Mouse (Mus musculus) embryo, embryonic 11 days (tissue): ENCODE measurements around the gene Sumf1.

Experiments used
- DNase-seq: peaks from one replicate; pipeline ENCODE4 v3.0.0-alpha.2; 2015

Sumf1 gene

GRCm38 (mm10) chr6:108184847-108185684, at the start of gene Sumf1:
Sumf1 (minus strand) TSS chr6:108185582.
- peak; percentile 97 for DNase-seq

GRCm38 (mm10) chr6:108234536-108234935, 49.2 kb upstream of the Sumf1 start:
- no peak for DNase-seq

- DNase-seq = no peak
These were observed 47.7 kb upstream of the Sumf1 start for GRCm38 (mm10) chr6:108233070-108233469.

DNA sequence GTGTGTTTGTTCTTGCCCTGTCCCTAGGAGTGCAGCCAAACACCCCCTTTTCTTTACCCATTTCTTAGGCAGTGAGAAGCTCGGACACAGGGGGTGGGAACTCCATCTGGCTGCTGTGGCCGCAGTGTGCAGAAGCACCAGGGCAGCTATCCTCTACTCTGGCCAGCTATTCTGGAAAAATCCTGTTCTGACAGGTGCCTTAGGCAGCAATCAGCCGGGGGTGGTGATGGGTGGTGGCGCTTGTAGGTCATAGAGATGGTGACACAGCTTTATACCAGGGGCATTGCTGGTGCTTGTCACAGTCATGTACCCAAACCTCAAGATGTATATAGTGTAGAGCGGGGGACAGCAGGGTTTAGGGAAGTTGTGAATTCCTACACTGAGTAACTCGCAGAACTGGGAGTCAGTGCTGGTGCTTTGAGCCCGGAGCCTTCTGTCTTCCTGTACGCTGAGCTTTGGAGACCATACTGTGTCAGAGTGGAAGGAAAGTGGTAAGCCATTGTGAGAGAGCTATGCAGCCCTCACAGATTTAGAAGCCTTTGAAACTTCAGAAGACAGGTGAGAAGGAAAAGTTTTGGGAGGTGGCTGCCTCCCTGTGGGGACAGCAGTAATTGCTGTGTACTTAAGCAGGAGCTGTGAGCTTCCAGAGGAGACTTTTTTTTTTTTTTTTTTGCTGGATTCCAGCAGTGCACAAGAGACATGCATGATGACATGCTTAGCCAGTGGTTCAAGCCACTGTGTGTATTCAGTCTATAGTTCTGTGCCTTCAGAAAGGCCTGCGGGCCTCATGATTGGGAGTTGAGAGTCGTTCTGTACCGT, 46.7 kb upstream of the Sumf1 start:
- DNase-seq = no peak

DNA sequence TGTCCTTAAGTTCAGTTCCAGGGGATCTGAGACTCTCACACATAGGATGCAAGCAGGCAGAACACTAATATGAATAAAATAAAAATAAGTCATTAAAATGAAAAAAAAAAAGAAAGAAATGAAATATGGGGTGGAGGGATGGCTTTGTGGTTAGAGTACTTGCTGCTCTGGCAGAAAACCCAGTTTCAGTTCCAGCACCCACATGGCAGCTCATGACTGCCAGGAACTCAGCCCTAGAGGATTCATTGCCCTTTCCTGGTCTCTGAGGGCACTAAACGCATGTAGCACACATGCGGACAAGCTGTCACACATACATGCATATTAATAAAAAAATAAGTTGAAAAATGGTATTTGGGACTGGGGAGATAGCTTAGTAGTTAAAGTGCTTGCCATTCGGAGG, 45.2 kb upstream of the Sumf1 start:
- DNase-seq = no peak

DNA sequence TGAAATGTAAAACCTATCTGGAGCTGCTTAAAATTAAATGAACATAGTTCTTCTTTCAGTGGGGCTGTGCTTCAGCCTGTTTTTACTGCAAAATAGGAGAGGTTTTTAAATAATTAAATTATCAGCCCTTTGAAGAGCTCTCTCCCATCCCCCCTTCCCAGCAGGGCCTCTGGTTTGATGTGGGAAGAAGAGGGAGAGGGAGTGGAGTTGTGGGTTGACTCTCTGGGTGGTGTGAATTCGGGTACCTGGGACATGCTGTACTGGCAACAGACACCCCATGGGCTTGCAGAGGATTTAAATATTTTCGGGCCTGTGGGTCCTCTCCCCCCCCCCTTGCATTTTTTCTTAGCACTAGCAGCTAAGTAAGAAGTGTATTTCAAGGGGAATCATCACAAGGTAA, 43.2 kb upstream of the Sumf1 start:
- no peak for DNase-seq

DNA sequence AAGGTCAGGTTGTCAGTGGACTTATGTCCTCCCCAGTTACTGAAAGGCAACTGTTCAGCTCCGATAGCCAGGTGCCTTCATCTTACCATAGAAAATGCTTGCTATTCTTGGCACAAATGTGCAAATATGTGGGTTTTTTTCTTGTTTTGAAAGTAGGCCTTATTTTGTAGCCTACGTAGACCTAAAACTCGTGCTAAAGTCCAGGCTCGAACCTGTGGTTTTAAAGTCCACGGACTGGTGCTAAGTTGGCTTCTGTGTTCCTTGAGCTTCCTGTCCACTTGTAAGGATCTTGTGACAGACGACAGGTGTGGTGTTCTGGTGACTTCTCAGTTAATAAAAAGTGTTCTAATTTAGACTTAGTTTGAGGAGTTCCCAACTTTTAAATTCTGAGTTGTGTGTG, 42.7 kb upstream of the Sumf1 start:
- no peak for DNase-seq

DNA sequence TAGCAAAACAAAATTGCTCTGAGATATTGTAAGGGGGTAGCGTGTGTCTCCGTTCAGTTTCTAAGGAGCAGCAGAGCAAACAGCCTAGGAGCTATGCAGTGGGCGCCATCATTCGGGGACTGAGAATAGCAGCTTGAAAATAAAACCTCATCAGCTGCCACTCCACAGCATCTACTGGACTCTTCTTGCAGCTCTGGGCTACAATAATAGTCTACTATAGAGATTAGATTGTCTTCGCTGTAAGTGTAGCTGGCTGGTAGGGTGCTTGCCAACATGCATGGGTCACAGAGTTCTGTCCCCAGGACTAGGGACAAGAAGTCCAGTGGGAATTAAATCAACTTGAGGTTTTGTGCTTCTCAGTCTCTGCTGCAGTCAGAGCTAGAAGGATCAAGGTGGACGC, 42.1 kb upstream of the Sumf1 start:
- no peak for DNase-seq

DNA sequence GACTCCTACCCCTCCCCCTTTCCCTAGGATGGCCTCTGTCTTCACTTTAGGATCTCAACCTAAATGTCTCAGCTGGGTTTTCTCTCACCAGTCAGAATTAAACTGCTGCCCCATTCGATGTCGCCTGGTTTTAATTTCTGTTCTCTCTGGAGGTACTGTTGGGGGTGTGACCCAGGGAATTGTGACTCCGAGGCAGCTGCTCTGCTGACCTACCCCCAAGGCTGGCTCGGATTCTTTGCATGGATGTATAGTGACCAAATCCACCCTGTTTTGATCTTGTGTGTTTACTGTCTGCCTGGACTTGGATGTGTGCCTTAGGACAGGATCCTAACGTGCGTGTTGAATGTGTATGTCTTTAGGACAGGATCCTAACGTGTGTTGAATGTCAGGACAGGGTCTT, 40.8 kb upstream of the Sumf1 start:
- DNase-seq = no peak

GRCm38 (mm10) chr6:108225027-108225426, 39.6 kb upstream of the Sumf1 start:
- DNase-seq = no peak

DNA sequence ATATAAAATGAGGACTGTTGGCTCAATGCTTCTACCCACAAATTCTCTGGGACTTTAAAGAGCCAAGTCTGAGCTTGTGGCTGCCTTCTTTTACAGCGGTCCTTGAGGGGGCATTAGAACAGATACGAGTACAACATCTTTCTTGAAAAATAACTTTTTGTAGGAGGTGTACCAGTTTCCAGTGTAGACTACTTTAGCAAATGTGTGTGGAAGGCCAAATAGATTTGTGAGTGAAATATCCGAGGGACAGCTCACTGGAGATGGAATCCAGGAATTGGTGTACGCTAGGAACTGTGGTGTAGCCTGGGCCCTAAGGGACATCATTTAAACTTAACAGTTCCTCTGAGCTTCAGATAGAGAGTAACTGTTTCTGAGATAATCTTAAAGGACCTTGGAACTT, 39.0 kb upstream of the Sumf1 start:
- no peak for DNase-seq

- no peak for DNase-seq
These were observed 37.5 kb upstream of the Sumf1 start for GRCm38 (mm10) chr6:108222875-108223274.

DNA sequence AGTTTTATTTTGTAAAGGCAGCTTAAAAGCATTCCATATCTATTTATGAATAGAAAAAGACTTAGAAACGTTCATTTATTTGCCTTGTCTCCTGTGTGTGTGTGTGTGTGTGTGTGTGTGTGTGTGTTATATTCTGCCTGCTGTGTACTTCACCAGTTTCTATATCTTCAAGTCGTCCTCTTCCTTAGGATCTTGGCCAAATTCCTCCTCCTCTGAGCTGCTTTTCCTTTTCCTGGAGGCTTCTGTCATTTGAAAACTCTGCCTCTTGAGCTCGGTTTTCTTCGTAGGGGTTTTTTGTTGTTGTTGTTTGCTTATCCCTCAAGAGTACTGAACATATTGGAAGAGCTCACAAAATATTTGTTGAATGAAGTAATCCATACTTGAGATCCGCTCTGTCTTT, 37.1 kb upstream of the Sumf1 start:
- DNase-seq = no peak

DNA sequence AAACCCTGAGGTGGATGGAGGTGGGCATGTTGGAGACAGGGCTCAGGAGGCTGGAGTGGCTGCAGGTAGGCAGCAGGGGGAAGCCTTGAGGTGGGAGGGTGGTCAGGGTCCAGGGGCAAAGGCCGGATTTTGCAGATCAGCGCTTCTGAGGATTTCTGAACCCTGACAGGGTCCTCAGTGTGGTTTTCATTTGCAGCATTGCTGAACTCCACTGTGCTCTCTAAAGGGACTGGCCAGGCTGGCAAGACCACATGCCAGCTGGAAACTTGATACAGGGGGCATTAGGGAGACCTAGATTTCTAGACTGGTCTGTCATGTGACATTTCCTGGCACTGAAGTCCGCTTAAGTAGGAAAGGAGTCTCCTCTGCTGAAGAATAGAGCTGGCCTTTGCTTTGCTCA, 32.6 kb upstream of the Sumf1 start:
- no peak for DNase-seq

GRCm38 (mm10) chr6:108216832-108217231, 31.4 kb upstream of the Sumf1 start:
- no peak for DNase-seq

- no peak for DNase-seq
These were observed 30.7 kb upstream of the Sumf1 start for GRCm38 (mm10) chr6:108216091-108216490.

GRCm38 (mm10) chr6:108214294-108214925, 29.0 kb upstream of the Sumf1 start:
- DNase-seq = no peak

GRCm38 (mm10) chr6:108213481-108214293, 28.3 kb upstream of the Sumf1 start:
- peak; percentile 44 for DNase-seq

- DNase-seq = peak; percentile 98
These were observed 27.5 kb upstream of the Sumf1 start, which contains the start of gene Itpr1 for GRCm38 (mm10) chr6:108212881-108213295. Itpr1 (plus strand) TSS chr6:108213096.

DNA sequence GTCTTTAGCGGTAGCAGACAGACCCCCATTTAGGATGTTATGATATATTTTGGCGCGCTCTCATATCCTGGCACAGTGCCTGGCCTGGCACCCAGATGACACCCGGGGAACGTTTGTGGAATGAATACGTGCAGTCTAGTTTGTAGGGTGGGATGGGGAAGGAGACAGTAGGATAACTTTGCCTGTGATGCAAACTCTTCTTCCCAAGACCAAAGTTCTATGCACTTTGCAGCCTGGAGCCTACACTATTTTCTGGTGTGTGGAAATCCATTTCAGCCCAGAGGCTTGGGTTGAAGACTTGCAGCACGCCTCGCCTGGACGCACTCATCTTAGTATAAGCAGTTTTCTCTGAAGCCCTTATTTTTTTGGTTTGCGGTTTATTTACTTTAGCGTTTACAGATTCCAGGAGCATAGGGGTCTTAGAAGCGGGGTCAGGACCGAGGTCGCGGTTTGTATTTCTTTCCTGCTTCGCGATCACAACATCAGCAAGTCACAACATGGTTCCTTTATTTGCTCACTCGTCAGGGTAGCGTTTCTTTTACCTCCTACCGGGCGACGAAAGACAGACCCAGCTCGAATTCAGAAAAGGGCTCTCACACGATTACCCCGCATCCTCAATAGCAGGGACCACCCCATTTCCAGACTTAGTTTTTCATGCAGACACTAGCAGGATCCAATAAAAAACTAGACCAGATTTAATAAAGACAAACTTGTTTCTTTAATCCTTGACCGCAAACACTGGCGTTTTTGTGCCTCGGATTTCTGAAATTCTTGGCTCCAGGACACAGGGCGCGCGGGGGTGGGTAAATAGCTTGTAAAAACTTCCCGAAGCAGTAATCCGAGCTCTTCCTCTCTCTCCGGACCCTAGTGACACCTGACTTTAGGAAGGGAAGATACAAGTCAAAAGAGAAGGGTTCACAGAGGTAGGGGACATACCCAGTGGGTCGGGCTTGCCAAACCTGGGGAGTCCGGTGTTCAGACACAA, 26.8 kb upstream of the Sumf1 start:
- peak; percentile 64 for DNase-seq

- no peak for DNase-seq
These were observed 21.7 kb upstream of the Sumf1 start for GRCm38 (mm10) chr6:108206914-108207566.
